Mouse (Mus musculus) spleen, adult 2 months (tissue): Measurements from ENCODE around the gene Xpnpep3.

ENCODE experiments used
- CTCF ChIP-seq: fragments of 200-500 bp; IDR thresholded peaks from 2 replicates; pipeline ENCODE4 v1.5.1; 2011; ENCODE audit warnings: mild to moderate bottlenecking, inconsistent platforms; ENCODE audit not compliant: insufficient read depth, insufficient read length, insufficient replicate concordance; ENCODE audit errors: extremely low read depth
- POLR2A ChIP-seq: fragments of 200-500 bp; IDR thresholded peaks from 2 replicates; pipeline ENCODE4 v1.6.1; 2011; ENCODE audit warnings: low read depth, low read length, inconsistent platforms

- TF ChIP-seq POLR2A (no peak), CTCF (no peak)
Observed at GRCm38 (mm10) chr15:81365246-81365645, 34.7 kb upstream of the Xpnpep3 start.
